Mouse (Mus musculus): ENCODE results near the gene Galk1.
"Not testable (repeated sequence)": the region's sequence is repeated elsewhere in the genome, so short reads cannot be mapped to it uniquely, and the experiment has no call there.

Gene Galk1

DNA sequence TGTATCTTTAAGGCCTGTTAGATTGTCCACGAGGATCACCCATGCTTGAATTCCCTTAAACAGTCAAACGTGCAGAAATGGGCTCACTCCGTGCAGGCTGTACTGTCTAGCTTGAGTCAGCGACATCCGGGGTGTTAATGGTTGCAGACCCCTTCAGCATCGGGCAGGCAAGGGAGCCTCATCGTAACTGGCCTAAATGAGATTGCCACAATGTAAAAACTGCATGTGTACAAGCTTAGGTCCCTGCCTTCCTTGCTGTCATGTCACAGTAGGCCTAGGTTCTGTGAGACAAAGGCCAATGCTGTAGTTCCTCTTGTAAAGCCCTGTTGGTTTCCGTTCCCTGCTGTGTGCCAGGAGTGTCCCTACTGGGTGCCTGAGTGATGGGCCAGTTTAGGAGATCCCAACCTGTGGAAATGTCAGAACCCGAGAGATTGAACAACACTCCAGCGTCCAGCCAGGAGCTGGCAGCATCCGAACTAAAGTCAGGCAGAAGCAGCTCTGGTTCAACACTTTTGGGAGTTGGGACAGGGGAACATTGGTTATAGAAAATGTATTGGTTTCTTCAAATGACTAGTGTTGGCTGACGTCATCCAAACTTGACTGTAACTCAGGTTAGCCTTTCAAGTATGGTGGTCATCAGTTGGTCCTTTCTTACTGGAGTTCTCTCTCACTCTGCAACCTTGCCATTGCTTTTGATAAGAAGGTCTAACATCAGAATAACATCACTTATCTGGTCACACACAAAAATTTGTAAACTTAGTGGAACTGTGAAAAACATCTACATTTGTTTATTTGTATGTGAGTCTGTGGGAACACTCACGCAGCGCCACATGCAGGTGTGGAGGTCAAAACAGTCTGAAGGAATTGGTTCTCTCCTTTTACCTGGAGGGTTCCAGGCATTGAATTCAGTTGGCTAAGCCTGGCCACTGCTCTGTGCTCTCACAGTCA, 18.7 kb upstream of the Galk1 start:
- DNase-seq (ENCODE audit: low spot score in 2 of 2): peak in 1 of 2 experiments; percentile 17

DNA sequence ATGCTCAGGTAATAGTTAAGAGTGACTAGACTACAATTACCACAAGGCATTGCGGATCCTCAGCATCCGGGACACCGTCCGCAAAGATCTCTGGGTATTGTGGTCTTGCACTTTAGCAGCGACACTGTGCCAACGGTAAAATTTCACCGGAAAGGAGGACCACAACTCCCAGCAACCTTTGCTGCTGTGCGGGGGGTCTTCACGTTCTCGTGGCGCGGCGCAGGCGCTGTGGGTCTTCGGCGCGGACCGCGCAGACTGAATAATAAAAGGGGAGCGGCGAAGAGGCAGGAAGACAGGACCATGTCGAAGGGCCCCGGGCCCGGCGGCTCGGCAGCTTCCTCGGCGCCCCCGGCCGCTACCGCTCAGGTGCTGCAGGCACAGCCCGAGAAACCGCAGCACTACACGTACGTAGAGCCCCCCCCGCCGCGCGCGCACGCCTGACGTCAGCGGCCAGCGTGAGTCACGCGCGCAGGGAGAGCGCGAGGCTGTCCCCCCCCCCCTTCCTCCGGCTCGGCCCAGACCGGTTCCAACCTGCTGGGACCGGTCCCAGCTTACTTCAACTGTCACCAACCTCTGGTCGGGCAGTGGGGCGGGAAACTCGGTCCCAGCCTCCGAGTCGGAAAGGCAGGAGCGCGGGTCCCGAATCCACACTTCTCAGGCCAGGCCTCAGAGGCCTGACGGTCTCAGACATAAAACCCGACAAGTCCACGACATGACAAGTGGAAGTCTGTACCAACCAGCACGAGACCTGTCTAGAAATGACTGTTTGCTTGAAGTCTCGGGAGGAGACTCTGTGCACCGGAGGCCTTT, 17.8 kb upstream of the Galk1 start, which contains the start of gene Unk:
TSS of gene Unk (plus strand) at position 235 of the 810 bp plus-strand sequence.
- DNase-seq (ENCODE audit: low spot score in 2 of 2): peak; percentile 94 to 95

DNA sequence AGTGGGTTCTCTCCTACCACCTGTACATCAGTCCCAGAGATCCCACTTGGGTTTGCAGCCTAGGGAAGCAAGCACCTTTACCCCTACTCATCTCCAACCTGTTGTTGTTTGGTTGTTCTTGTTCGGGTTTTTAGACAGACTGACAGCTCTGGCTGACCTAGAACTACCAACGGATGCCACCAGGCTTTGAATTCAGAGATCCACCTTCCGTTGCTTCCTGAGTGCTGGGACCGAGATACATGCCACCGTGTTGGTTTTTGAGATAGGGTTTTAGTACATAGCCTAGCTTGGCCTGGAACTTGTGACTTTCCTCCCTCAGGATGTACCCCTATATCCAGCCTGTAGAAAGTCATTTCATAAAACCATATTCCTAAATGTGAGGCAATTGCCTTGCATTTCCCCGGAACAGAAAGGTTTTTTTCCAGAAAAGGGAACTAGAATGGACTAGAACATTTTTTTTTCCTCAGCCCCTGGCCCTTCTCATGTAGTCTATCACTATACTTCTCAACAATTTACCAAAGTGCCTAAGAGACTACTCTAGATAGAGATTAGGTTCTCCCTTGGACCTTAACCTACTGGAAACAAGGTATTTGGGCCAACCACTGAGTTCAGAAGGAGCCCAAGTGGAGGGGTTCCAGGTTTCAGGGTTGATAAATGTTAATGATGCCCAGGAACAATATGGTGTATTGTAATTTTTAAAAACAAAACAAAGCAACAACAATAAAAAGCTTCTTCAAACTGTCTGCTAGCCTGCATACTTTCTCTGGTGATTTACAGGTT, 16.8 kb upstream of the Galk1 start:
- DNase-seq (ENCODE audit: low spot score in 2 of 2): no peak

DNA sequence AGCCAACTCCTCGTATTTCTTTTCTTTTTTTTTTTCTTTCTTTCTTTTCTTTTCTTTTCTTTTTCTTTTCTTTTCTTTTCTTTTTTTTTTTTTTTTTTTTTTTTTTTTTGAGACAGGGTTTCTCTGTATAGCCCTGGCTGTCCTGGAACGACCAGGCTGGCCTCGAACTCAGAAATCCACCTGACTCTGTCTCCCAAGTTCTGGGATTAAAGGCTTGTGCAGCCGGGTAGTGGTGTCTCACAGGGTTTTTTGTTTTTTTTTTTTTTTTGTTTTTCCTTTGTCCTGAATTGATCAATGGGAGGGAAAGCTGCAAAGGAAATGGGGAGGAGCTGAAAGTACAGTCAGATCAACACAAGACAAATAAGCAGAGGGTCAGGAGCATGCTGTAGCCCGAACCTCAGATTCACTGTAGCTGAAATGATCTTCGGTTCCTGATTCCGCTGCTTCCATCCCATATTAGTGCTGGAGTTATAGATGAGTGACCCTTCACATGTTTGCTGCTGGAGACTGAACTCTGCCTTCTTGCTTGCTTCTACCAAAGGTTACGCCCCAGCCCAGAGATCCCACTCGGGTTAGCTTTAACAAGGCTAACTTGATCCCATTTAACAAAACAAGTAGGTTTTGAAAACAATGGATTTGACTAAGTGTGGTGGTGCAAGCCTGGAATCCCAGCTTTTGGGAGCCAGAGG, 15.8 kb upstream of the Galk1 start:
- DNase-seq (ENCODE audit: low spot score in 2 of 2): no peak

DNA sequence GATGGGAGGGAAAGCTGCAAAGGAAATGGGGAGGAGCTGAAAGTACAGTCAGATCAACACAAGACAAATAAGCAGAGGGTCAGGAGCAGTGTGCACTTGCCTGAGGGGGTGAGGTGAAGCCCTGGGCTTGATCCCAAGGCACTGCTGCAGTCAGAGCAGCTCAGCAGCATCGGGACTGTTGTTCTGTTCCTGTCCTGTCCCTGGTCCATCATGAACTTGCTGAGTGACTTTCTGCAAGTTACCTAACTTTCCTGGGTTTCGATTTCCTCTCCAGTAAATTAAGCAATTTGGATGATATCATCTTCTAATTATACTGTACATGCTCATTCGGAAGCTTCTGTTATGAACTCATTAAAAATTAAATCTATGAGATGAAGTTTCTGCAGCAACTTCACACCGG, 15.2 kb upstream of the Galk1 start, which contains the start of gene H3f3b:
TSS of gene H3f3b (minus strand) at position 207 of the 400 bp plus-strand sequence.
- DNase-seq (ENCODE audit: low spot score in 2 of 2): no peak

DNA sequence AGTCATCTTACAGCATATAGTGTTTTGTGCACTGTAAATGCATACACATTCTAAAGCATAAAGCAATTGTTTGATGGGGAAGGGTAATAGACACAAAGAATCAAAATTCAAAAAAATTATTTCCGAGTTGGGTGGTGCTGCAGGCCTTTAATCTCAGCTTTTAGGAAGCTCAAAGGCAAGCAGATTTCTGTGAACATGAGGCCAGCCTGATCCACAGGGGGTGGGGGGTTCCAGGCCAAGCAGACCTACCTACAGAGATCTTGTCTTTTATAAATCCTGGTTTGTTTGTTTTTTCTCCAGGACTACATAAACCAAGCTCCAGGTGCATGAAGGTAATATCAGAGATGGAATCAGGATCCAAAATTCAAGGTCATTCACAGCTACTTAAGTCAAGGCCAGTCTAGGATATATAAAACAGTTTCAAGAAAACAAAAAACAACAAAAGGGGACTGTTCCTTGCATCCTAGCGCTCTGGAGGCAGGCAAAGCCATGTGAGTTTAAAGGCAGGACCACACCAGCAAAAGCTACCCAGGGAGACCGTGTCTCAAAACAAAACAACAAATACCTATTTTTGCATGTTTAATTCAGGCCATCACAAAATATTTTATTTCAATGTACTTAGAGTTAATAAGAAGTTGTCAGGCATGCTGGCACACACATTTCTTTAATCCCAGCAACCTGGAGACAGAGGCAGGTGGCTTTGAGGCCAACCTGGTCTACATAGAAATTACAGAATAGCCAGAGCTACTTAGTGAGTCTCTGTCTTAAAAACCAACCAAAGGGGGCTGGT, 12.7 kb upstream of the Galk1 start:
- DNase-seq (ENCODE audit: low spot score in 2 of 2): no peak

DNA sequence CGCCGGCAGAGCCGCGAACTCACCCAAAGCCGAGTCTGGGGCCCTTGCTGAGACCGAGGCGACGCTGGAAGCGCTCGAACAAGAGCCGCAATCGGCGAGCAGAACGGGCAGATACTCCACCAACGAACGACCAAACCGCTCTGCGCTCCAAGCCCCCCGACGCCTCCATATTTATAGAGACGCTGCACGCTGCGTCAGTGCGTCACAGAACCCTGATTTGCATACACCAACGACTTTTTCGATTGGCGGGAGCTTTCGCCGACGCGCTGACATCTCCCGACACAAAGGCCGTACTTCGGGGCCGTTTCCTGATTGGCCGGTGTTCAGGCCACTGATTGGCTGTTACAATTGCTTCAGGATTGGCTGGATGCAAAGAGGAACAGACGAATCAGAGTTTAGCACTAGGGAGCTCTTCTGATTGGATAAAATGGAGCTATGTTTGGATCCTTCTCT, 11.9 kb upstream of the Galk1 start:
- DNase-seq (ENCODE audit: low spot score in 2 of 2): peak; percentile 87 to 94

DNA sequence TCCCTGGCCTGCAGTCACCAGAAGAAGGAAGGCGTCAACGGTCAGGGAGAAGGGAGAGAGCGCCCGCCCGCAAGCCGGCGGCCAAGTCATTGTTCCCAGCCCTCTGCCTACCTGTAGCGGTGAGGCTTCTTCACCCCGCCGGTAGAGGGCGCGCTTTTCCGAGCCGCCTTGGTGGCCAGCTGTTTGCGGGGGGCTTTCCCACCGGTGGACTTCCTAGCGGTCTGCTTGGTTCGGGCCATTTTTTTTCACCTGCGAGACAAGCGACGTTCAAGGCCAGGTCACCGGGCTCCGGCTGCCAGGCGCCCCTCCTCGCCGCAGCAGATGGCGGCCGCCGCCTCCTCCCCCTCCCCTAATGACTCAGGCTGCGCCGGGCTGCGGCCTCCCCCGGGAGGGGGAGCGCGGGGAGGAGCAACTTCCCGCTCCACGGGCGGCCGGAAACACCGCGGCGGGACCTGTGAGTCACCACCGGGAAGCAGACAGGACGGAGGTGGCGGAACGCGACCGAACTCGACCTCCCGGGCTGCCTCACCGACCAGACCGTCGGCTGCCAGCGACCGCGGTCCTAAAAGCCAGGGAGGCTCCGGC, 11.3 kb upstream of the Galk1 start:
- DNase-seq (ENCODE audit: low spot score in 2 of 2): peak; percentile 56 to 69

DNA sequence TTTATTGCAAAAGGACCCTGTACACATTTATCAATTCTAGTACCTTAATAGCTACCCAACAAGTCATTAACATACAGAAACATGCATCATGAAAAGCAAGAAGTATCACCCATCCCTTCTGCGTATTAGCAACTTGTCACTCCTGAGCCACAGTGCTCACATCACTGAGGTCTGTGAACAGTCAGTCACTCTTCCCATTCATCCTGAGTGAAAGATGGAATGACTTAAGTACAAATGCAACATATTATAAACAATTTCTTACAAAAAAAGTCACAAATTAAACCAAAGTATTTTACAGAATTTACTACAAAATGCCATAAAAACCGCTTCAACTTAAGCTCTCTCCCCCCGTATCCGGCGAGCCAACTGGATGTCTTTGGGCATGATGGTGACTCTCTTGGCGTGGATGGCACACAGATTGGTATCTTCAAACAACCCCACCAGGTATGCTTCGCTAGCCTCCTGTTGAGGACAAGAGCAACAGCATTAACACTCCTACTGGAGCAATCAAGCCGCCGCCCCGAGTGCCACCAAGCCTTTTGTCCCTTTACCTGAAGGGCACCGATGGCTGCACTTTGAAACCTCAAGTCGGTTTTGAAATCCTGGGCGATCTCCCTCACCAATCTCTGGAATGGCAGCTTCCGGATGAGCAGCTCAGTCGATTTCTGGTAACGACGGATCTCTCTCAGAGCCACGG, 10.7 kb upstream of the Galk1 start:
- DNase-seq (ENCODE audit: low spot score in 2 of 2): not testable (repeated sequence)

DNA sequence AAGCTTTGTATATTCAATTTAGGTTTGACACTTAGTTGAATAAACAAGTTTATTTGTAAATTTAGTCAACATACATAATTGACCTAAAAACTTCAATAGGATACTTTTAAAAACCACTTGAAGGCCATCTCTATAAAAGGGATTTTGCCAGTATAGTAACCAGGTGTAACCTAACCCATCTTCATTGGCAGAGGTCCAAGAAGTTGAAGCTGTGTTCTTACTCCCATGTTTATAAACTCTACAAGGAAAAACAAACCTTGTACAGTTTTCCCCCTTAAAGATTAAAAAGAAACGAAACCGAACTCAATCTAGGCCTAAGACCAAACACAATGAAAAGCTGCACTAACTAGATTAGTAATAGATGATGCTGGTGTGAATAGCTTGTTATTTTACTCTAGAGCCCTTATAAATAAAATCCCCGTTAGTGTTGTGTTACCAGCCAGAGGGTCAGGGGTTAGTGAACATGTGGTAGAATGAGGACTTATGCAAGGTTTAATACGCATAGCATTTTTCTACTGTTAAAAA, 9.8 kb upstream of the Galk1 start:
- DNase-seq (ENCODE audit: low spot score in 2 of 2): no peak

DNA sequence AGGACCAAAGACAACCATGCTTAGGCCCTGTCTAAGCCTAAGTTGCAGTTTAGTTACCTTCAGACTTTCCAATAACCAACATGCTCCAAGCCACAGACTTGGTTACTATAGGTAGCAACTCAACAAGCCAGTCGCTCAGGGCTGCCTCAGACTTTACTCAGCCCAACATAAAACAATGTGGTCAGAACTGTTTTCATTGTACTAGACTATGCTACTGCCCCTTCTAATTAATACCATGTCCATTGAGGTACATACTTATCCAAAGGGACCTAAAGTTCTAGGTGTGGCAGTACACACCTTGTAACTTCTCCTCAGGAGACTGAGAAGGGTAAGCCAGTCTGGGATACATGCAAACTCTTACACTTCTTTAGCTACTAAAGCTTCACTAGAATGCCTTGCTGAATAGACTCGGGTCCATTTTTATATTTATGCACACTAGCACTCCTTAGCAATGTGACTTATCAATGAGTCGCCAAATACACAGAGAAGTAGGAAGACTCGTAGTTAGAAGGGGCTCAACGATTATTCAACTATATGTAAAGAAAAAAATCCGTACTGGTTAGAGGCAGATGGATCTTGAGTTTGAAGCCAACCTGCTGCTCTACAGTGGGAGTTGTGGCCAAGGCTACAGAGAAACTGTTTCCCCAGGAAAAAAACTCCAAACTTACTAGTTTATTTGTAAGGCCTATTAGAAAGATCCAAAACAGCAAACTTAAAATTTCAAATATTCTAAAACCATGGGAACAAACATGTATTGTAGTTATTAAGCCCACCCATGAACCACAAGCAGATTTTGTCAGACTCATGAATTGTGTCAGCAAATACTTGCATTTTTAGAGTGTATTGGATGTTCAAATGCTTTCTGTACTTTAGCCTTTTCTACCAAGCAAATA, 9.1 kb upstream of the Galk1 start:
- DNase-seq (ENCODE audit: low spot score in 2 of 2): no peak

DNA sequence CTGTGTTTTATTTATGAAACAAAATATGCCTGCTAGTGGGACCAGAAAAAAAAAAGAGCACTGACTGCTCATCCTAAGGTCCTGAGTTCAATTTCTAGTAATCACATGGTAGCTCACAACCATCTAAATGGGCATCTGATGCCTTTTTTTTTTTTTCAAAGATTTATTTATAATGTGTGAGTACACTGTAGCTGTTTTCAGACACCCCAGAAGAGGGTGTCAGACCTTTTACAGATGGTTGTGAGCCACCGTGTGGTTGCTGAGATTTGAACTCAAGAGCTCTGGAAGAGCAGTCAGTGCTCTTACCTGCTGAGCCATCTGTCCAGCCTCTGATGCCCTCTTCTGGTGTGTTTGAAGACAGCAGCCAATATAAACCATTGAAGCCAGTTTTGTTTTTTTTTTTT, 8.0 kb upstream of the Galk1 start:
- no peak for DNase-seq (ENCODE audit: low spot score in 2 of 2)

DNA sequence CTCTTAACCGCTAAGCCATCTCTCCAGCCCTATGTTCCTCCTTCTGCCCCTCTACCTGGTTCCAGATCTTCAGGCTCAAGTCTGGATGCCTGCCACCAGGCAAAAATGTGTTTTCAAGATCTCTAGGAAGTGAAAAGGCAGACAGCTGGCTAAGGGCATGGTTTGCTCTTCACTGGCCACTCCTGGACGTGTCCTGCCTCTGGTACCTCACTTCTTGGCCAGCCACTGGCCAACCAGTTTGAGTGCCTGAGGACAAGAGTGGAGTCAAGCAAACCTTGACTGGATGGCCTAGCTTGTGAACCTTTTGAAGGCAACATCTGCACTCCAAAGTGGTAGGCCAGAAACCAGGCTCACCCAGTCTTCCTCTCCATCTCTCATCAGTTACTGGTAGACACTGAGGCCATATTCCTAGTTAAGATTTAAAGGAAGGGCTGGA, 7.5 kb upstream of the Galk1 start:
- DNase-seq (ENCODE audit: low spot score in 2 of 2): no peak

DNA sequence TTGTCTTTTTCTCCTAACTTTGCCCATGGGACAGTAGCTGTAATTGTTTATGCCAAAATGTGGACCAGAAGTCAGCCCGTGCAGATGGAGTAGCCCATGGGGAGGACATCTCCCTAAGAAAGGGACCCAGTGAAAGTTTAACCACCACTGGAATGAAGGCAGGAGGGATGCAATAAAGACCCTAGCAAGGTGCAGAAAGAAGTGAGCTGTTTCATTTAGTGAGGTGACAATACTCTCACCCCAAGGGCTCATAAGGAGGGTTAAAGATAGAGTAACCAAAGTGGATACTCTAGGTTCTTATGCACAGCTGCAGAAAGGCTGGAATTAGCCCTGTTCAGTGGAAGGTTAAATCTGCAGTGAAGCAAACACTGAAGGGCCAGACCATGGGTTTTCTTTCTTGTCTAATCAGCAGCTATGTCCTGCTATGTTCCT, 6.9 kb upstream of the Galk1 start:
- no peak for DNase-seq (ENCODE audit: low spot score in 2 of 2)

DNA sequence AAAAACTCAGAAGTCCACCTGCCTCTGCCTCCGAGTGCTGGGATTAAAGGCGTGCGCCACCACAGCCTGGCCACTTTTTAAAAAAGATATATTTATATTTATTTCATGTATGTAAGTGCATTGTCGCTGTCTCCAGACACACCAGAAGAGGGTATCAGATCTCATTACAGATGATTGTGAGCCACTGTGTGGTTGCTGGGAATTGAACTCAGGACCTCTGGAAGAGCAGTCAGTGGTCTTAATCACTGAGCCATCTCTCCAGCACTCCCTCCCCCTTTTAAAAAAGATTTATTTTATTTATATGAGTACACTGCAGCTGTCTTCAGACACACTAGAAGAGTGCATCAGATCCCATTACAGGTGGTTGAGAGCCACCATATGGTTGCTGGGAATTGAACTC, 6.3 kb upstream of the Galk1 start:
- DNase-seq (ENCODE audit: low spot score in 2 of 2): not testable (repeated sequence)

DNA sequence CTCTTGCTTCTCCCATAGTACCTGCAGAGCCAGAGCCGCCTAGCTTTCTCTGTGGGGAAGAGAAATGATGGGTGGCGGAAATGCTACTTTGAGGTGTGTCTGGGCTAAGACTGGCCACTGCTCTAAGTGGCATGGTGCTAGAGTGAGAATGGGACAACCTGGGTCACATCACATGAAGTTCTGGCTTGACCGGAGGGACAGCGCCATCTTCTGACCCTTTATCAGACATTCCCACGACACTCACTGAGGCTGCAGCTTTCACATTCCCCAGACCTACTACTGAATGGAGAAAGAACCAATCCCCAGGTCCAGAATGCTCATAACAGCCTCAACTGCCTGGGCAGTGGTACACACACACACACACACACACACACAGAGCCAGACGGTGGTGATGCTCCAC, 5.6 kb upstream of the Galk1 start:
- no peak for DNase-seq (ENCODE audit: low spot score in 2 of 2)

DNA sequence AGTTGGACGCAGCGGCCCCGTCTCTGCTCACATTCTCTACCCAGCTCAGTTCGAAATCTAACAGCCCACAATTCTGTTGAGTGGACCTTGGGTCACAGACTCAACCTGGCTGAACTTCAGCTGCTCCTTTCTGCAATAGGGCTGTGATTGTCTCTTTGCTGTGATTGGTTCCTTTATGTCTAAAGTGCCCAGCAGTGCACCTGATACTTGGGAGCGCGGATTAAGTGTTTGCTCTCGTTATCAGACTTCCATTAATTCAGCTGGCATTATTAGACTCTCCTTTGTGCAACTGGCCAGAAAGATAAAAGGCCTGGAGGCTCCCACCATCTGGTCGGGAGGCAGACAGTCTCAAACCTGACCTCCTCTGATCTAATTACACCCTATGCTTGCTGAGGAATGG, 2.3 kb upstream of the Galk1 start:
- no peak for DNase-seq (ENCODE audit: low spot score in 2 of 2)
